Mouse (Mus musculus) CH12.LX (cell line): Measurements from ENCODE around the gene Entpd7. TPM values are rescaled to one million over a fixed set of nuclear protein-coding genes. Genes with fewer than 3 reads are reported as not detected.

Experiments
- DNase-seq: peaks from one replicate; pipeline ENCODE4 v3.0.0-alpha.2; 2013; ENCODE audit errors: extremely low read depth
- H3K27ac ChIP-seq: 2 replicates; pipeline ENCODE4 v1.5.1; 2012; ENCODE audit warnings: low read depth, mild to moderate bottlenecking, control low read depth, moderate library complexity; ENCODE audit not compliant: insufficient read depth
- H3K27me3 ChIP-seq: replicated peaks from 2 replicates; pipeline ENCODE3; 2012; ENCODE audit warnings: inconsistent platforms
- H3K36me3 ChIP-seq, 2 experiments: replicated peaks in 1 of 2; 2 replicates each; pipeline versions ENCODE3 to v1.6.1; 2012; ENCODE audit warnings: inconsistent platforms in 1 of 2, low read length in 1 of 2, mild to moderate bottlenecking in 1 of 2, mixed read lengths in 1 of 2, moderate library complexity in 1 of 2; ENCODE audit not compliant: control insufficient read depth in 1 of 2, insufficient read depth in 1 of 2
- H3K4me1 ChIP-seq, 2 experiments: 2 replicates each; pipeline ENCODE4 v1.6.1; 2012; ENCODE audit warnings: inconsistent platforms in 1 of 2, moderate library complexity in 1 of 2; ENCODE audit not compliant: insufficient read depth in 2 of 2, control insufficient read depth in 1 of 2
- H3K4me2 ChIP-seq: 2 replicates; pipeline ENCODE4 v1.6.1; 2012; ENCODE audit warnings: low read depth, mild to moderate bottlenecking, control low read depth; ENCODE audit not compliant: poor library complexity, insufficient read depth, severe bottlenecking
- H3K4me3 ChIP-seq, 3 experiments: fragments of 150-350 bp in 1 of 3; sonication (generic) in 1 of 3; replicated peaks in 1 of 3; 2 replicates each; pipeline versions ENCODE3 to v1.5.1; 2011 to 2012; ENCODE audit warnings: low read depth in 2 of 3, low read length in 2 of 3, mild to moderate bottlenecking in 2 of 3, moderate library complexity in 2 of 3, control low read depth in 1 of 3, improper control_type of control experiment in 1 of 3, inconsistent platforms in 1 of 3, mixed read lengths in 1 of 3; ENCODE audit not compliant: poor library complexity in 1 of 3
- H3K79me2 ChIP-seq: replicated peaks from 2 replicates; pipeline ENCODE4 v1.6.1; 2012; ENCODE audit warnings: mild to moderate bottlenecking, moderate library complexity; ENCODE audit not compliant: control insufficient read depth, poor library complexity, insufficient read depth, severe bottlenecking; ENCODE audit errors: extremely low read depth
- H3K9ac ChIP-seq: 2 replicates; pipeline ENCODE4 v1.6.1; 2012; ENCODE audit warnings: low read depth, mild to moderate bottlenecking, control low read depth, moderate library complexity; ENCODE audit not compliant: insufficient read depth
- H3K9me3 ChIP-seq: replicated peaks from 2 replicates; pipeline ENCODE3; 2012; ENCODE audit warnings: low read length, inconsistent platforms, mixed read lengths
- E2F4 ChIP-seq: IDR thresholded peaks from 2 replicates; pipeline ENCODE4 v1.6.1; 2011; ENCODE audit warnings: low read depth, low read length, improper control_type of control experiment; ENCODE audit not compliant: insufficient replicate concordance
- ELF1 ChIP-seq: IDR thresholded peaks from 2 replicates; pipeline ENCODE4 v1.6.1; 2014; ENCODE audit warnings: low read depth, mild to moderate bottlenecking, inconsistent platforms, low read length, improper control_type of control experiment
- ETS1 ChIP-seq: conservative IDR thresholded peaks from 2 replicates; pipeline ENCODE4 v1.6.1; 2012; ENCODE audit warnings: low read depth, mild to moderate bottlenecking, inconsistent platforms, low read length, improper control_type of control experiment, moderate library complexity
- HCFC1 ChIP-seq: IDR thresholded peaks from 2 replicates; pipeline ENCODE4 v1.6.1; 2012; ENCODE audit warnings: low read depth, mild to moderate bottlenecking, inconsistent platforms, low read length, improper control_type of control experiment
- JUN ChIP-seq: IDR thresholded peaks from 2 replicates; pipeline ENCODE4 v1.6.1; 2011; ENCODE audit warnings: low read depth, mild to moderate bottlenecking, low read length, improper control_type of control experiment, moderate library complexity; ENCODE audit not compliant: insufficient read depth
- KAT2A ChIP-seq: IDR thresholded peaks from 2 replicates; pipeline ENCODE4 v1.6.1; 2012; ENCODE audit warnings: low read length, improper control_type of control experiment, inconsistent platforms; ENCODE audit not compliant: insufficient replicate concordance
- MAX ChIP-seq: IDR thresholded peaks from 2 replicates; pipeline ENCODE4 v1.6.1; 2011; ENCODE audit warnings: low read length, improper control_type of control experiment
- MAZ ChIP-seq: IDR thresholded peaks from 2 replicates; pipeline ENCODE4 v1.6.1; 2012; ENCODE audit warnings: low read depth, mild to moderate bottlenecking, inconsistent platforms, low read length, improper control_type of control experiment, moderate library complexity
- MXI1 ChIP-seq: IDR thresholded peaks from 2 replicates; pipeline ENCODE4 v1.6.1; 2011; ENCODE audit warnings: mild to moderate bottlenecking, low read depth, low read length, improper control_type of control experiment
- NRF1 ChIP-seq: IDR thresholded peaks from 2 replicates; pipeline ENCODE4 v1.6.1; 2014; ENCODE audit warnings: low read depth, mild to moderate bottlenecking, inconsistent platforms, low read length, improper control_type of control experiment, moderate library complexity
- PAX5 ChIP-seq: IDR thresholded peaks from 2 replicates; pipeline ENCODE4 v1.6.1; 2012; ENCODE audit warnings: low read length, inconsistent platforms, mixed read lengths
- POLR2A ChIP-seq: IDR thresholded peaks from 2 replicates; pipeline ENCODE4 v1.6.1; 2011; ENCODE audit warnings: low read depth, mild to moderate bottlenecking, improper control_type of control experiment, low read length
- TBP ChIP-seq: conservative IDR thresholded peaks from 2 replicates; pipeline ENCODE4 v1.6.1; 2011; ENCODE audit warnings: low read depth, low read length, improper control_type of control experiment
- UBTF ChIP-seq: IDR thresholded peaks from 2 replicates; pipeline ENCODE4 v1.6.1; 2012; ENCODE audit warnings: low read depth, mild to moderate bottlenecking, inconsistent platforms, low read length, improper control_type of control experiment, moderate library complexity
- USF1 ChIP-seq: IDR thresholded peaks from 2 replicates; pipeline ENCODE4 v1.6.1; 2014; ENCODE audit warnings: low read depth, mild to moderate bottlenecking, inconsistent platforms, low read length, improper control_type of control experiment
- USF2 ChIP-seq: conservative IDR thresholded peaks from 2 replicates; pipeline ENCODE4 v1.6.1; 2011; ENCODE audit warnings: low read depth, low read length, improper control_type of control experiment
- ZC3H11A ChIP-seq: IDR thresholded peaks from 2 replicates; pipeline ENCODE4 v1.6.1; 2012; ENCODE audit warnings: low read depth, mild to moderate bottlenecking, inconsistent platforms, low read length, improper control_type of control experiment
- ZNF384 ChIP-seq: IDR thresholded peaks from 2 replicates; pipeline ENCODE4 v1.6.1; 2012; ENCODE audit warnings: low read depth, low read length, improper control_type of control experiment, inconsistent platforms
- dilution Hi-C: fragments of 300-500 bp; cut with MboI; formaldehyde crosslinking; loops from 2 replicates; pipeline ENCODE4 v1.14.3; 2020; ENCODE audit warnings: low sequenced_read_pairs; ENCODE audit not compliant: extremely low pct_unique_long_range_greater_than_20kb, extremely low pct_ligation_motif_present
- in situ Hi-C: fragments of 300-500 bp; cut with MboI; formaldehyde crosslinking; loops from 3 replicates; pipeline ENCODE4 v1.14.3; 2019; ENCODE audit warnings: low sequenced_read_pairs, low pct_ligation_motif_present, low pct_unique_long_range_greater_than_20kb, mixed read lengths
- polyA plus RNA-seq: library from polyadenylated mRNA; unstranded; fragments of >175 nt; gene quantifications from 2 replicates; pipeline ENCODE4 v1.2.1, GENCODE M21; 2012; ENCODE audit warnings: low read depth; ENCODE audit not compliant: insufficient read length
- total RNA-seq, 2 experiments: library from RNA; depleted of rRNA; stranded (reverse); fragments of 300-350 nt in 1 of 2; fragments of >200 nt in 1 of 2; gene quantifications; 2 replicates each; pipeline ENCODE4 v1.2.3; 2012 to 2014

Gene Entpd7
- total and polyA plus RNA-seq, 3 experiments = 2.7 to 6.0 (median 4.0) TPM

DNA sequence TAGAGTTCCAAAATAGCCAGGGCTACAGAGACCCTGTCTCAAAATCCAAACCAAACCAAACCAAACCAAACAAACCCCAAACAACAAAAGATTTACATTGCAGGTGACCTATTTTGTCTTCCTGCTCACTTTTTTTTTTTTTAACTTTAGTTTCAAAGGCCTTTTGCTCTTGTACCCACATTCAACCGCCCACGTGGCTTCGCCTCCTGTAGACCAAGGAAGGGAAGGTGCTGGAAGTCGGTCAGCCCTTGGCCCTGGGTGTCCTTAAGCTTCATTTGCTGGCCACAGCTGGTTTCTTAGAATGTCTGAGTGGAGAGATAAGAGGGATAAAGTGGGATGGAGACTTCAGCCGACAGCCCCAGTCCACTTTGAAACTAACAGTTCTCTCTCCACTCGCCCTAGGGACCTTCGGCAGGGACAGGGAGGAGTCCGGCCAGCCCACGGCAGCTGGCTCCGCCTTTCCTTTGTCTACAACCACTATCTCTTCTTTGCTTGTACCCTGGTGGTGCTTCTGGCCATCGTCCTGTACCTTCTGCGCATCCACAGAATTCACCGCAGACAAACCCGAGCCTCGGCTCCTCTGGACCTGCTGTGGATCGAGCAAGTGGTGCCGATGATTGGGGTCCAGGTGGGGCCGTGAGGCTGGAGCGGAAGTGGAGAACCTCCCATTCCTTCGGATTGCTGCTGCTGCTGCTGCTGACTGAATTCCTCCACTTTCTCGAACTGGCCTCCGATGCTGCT lies 40.0 kb downstream of the Entpd7 start:
- no peak overlapping the region for H3K9ac ChIP-seq
- no peak for DNase-seq
- TF ChIP-seq JUN (no peak), HCFC1 (no peak), USF2 (no peak), KAT2A (no peak), TBP (no peak), ELF1 (no peak), UBTF (no peak), USF1 (no peak), NRF1 (no peak), E2F4 (no peak), MAX (no peak), PAX5 (no peak), ZC3H11A (no peak), MAZ (no peak), MXI1 (no peak), ETS1 (no peak), ZNF384 (no peak)
- TF ChIP-seq, all 38 proteins: peak for 0
- Histone ChIP-seq H3K36me3 (peaks cover 26 to 62% of the 10 kb centered on the region in 2 experiments), H3K27ac (no peak overlapping the region), H3K4me3 (no peak overlapping the region), H3K27me3 (no peaks in the 10 kb centered on the region), H3K4me2 (no peak overlapping the region), H3K4me1 (peaks cover 6 to 31% of the 10 kb centered on the region in 2 experiments), H3K9me3 (peaks cover 16% of the 10 kb centered on the region), H3K79me2 (no peaks in the 10 kb centered on the region)
- in situ Hi-C loops (no loop called here), dilution Hi-C loops (no loop called here)

DNA sequence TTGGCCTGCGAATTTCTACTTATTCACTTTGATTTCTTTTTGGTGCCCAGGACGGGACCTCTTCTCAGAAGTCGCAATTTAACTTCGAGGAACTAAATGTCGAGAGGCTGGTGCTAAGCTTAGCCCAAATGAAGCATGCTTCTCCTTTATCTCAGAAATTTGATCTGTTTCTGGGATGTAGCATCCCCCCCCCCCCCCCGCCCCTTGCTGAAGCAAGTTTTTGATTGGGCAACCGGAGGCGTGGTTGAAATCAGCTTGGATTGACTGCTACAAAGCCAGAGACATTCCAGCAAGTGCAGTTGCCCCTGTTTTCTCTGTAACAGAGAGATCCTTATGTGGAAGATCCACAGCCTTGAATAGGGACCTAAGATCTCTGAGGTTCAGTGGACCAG lies 40.6 kb downstream of the Entpd7 start:
- Histone ChIP-seq H3K4me2 (no peak overlapping the region), H3K4me1 (peaks cover 6 to 31% of the 10 kb centered on the region in 2 experiments), H3K27me3 (no peaks in the 10 kb centered on the region), H3K27ac (no peak overlapping the region), H3K4me3 (no peak overlapping the region), H3K9ac (no peak overlapping the region), H3K36me3 (peaks cover 26 to 61% of the 10 kb centered on the region in 2 experiments), H3K9me3 (peaks cover 13% of the 10 kb centered on the region), H3K79me2 (no peaks in the 10 kb centered on the region)
- TF ChIP-seq USF1 (no peak), POLR2A (no peak), PAX5 (no peak)
- no peak for DNase-seq
- dilution Hi-C loops = no loop called here
- in situ Hi-C loops = no loop called here
